Mouse (Mus musculus): Measurements from ENCODE around the gene Myoz1. TPM values are rescaled to one million over a fixed set of nuclear protein-coding genes. Genes with fewer than 3 reads are reported as not detected.
A peak's percentile ranks its signal among the peaks of the same experiment; 100 is the strongest.

Myoz1 gene
- total RNA-seq, 2 experiments from 2014 or later, result not detected

- peak overlapping the region; percentile 99; the same call in 1 of the 2 replicates for H3K27ac ChIP-seq
- DNase-seq (ENCODE audit: extremely low spot score in 1 of 2, low spot score in 2 of 2), result no peak
- intact Hi-C loops (cut with DNase I), result no loop called here
- TF ChIP-seq CTCF (IDR thresholded peaks at IDR 0.05), result no peak
- H3K4me3 ChIP-seq, result no peak overlapping the region
These were observed 37.3 kb upstream of the Myoz1 start for GRCm38 (mm10) chr14:20693589-20694101.

- DNase-seq (ENCODE audit: extremely low spot score in 1 of 2, low spot score in 2 of 2), result no peak
- H3K4me3 ChIP-seq, result no peak overlapping the region
- no peak overlapping the region for H3K27ac ChIP-seq
- intact Hi-C loops (cut with DNase I), result no loop called here
- no peak for TF ChIP-seq CTCF (IDR thresholded peaks at IDR 0.05)
These were observed 35.4 kb upstream of the Myoz1 start for GRCm38 (mm10) chr14:20691772-20692171.

- no peak overlapping the region for H3K4me3 ChIP-seq
- no peak for TF ChIP-seq CTCF (IDR thresholded peaks at IDR 0.05)
- no peak for DNase-seq (ENCODE audit: extremely low spot score in 1 of 2, low spot score in 2 of 2)
- intact Hi-C loops (cut with DNase I), result no loop called here
- H3K27ac ChIP-seq, result no peak overlapping the region
These were observed 32.7 kb upstream of the Myoz1 start for GRCm38 (mm10) chr14:20689009-20689408.

- Histone ChIP-seq H3K4me3 (no peak overlapping the region), H3K27ac (no peak overlapping the region)
- no peak for DNase-seq (ENCODE audit: extremely low spot score in 1 of 2, low spot score in 2 of 2)
- TF ChIP-seq CTCF (IDR thresholded peaks at IDR 0.05), result no peak
- intact Hi-C loops (cut with DNase I), result no loop called here
These were observed 30.2 kb upstream of the Myoz1 start for GRCm38 (mm10) chr14:20686576-20686975.

- no peak for DNase-seq (ENCODE audit: extremely low spot score in 1 of 2, low spot score in 2 of 2)
- Histone ChIP-seq H3K4me3 (no peak overlapping the region), H3K27ac (no peak overlapping the region)
- intact Hi-C loops (cut with DNase I), result no loop called here
- TF ChIP-seq CTCF (IDR thresholded peaks at IDR 0.05), result no peak
These were observed 26.2 kb upstream of the Myoz1 start for GRCm38 (mm10) chr14:20682498-20682897.

- H3K27ac ChIP-seq, result no peak overlapping the region
- H3K4me3 ChIP-seq, result no peak overlapping the region
- DNase-seq (ENCODE audit: extremely low spot score in 1 of 2, low spot score in 2 of 2), result no peak
- intact Hi-C loops (cut with DNase I), result no loop called here
- no peak for TF ChIP-seq CTCF (IDR thresholded peaks at IDR 0.05)
These were observed 25.4 kb upstream of the Myoz1 start for GRCm38 (mm10) chr14:20681742-20682141.

- no peak for DNase-seq (ENCODE audit: extremely low spot score in 1 of 2, low spot score in 2 of 2)
- TF ChIP-seq CTCF (IDR thresholded peaks at IDR 0.05), result no peak
- intact Hi-C loops (cut with DNase I), result no loop called here
- Histone ChIP-seq H3K27ac (no peak overlapping the region), H3K4me3 (no peak overlapping the region)
These were observed 21.6 kb upstream of the Myoz1 start for GRCm38 (mm10) chr14:20677906-20678305.

GRCm38 (mm10) chr14:20674064-20674833, 17.9 kb upstream of the Myoz1 start, which contains the start of gene Sec24c:
Gene Sec24c (plus strand): TSS chr14:20674308.
- intact Hi-C loops (cut with DNase I), result no loop called here
- TF ChIP-seq CTCF (IDR thresholded peaks at IDR 0.05), result no peak
- DNase-seq (ENCODE audit: extremely low spot score in 1 of 2, low spot score in 2 of 2), result peak; percentile 96 to 99
- Histone ChIP-seq H3K4me3 (peak within 1 kb of the TSS; percentile 76), H3K27ac (peak within 1 kb of the TSS; percentile 88)

- DNase-seq (ENCODE audit: extremely low spot score in 1 of 2, low spot score in 2 of 2), result peak; percentile 43 to 56
- Histone ChIP-seq H3K4me3 (peak overlapping the region; percentile 76), H3K27ac (peak overlapping the region; percentile 63; the same call in 1 of the 2 replicates)
- TF ChIP-seq CTCF (IDR thresholded peaks at IDR 0.05), result no peak; the same call in 1 of the 2 replicates
- intact Hi-C loops (cut with DNase I), result no loop called here
These were observed 17.4 kb upstream of the Myoz1 start for GRCm38 (mm10) chr14:20673735-20674063.

GRCm38 (mm10) chr14:20672990-20673389, 16.6 kb upstream of the Myoz1 start:
- intact Hi-C loops (cut with DNase I), result no loop called here
- no peak overlapping the region for H3K27ac ChIP-seq
- no peak for DNase-seq (ENCODE audit: extremely low spot score in 1 of 2, low spot score in 2 of 2)
- TF ChIP-seq CTCF (IDR thresholded peaks at IDR 0.05), result peak; percentile 43
- no peak overlapping the region for H3K4me3 ChIP-seq

- no peak for DNase-seq (ENCODE audit: extremely low spot score in 1 of 2, low spot score in 2 of 2)
- no peak within 1 kb of the TSS for H3K4me3 ChIP-seq
- no peak for TF ChIP-seq CTCF (IDR thresholded peaks at IDR 0.05)
- intact Hi-C loops (cut with DNase I), result no loop called here
- no peak within 1 kb of the TSS for H3K27ac ChIP-seq
These were observed 11.9 kb upstream of the Myoz1 start, which contains the start of gene Synpo2l for GRCm38 (mm10) chr14:20668154-20668810. Gene Synpo2l (minus strand): TSS chr14:20668354.

- intact Hi-C loops (cut with DNase I), result no loop called here
- H3K4me3 ChIP-seq, result no peak overlapping the region
- TF ChIP-seq CTCF (IDR thresholded peaks at IDR 0.05), result no peak
- no peak overlapping the region for H3K27ac ChIP-seq
- DNase-seq (ENCODE audit: extremely low spot score in 1 of 2, low spot score in 2 of 2), result no peak
These were observed 11.1 kb upstream of the Myoz1 start for GRCm38 (mm10) chr14:20667469-20667868.

Data from left cerebral cortex, adult 2 months (tissue).